Mouse (Mus musculus): ENCODE results near the gene Olfr586. TPM values are rescaled to one million over a fixed set of nuclear protein-coding genes. Genes with fewer than 3 reads are reported as not detected.

Olfr586 gene
- polyA plus RNA-seq, 2 experiments: not detected

- Histone ChIP-seq H3K36me3 (replicated peaks; ENCODE audit: control insufficient read depth, insufficient read depth, low read depth) (no peaks in the 10 kb centered on the region), H3K27me3 (ENCODE audit: control insufficient read depth, insufficient read depth, low read length) (no peaks in the 10 kb centered on the region), H3K4me2 (ENCODE audit: low read depth) (no peak within 1 kb of the TSS), H3K27ac (no peak within 1 kb of the TSS), H3K9me3 (ENCODE audit: control insufficient read depth, low read length) (no peaks in the 10 kb centered on the region), H3K4me3 (ENCODE audit: insufficient read depth in 1 of 2, low read depth in 2 of 2, low read length in 2 of 2) (no peak within 1 kb of the TSS), H3K4me1 (replicated peaks; ENCODE audit: control insufficient read depth in 2 of 2, insufficient read depth in 2 of 2, low read length in 1 of 2) (no peaks in the 10 kb centered on the region), H3K9ac (replicated peaks) (no peak within 1 kb of the TSS)
- ATAC-seq (ENCODE audit: insufficient read depth): no peak
- DNase-seq (ENCODE audit: low read depth in 3 of 3, low spot score in 3 of 3): no peak
- WGBS (ENCODE audit: insufficient replicate concordance): 72% methylated on average over 1 of the region's 1 CpGs
- no peak for TF ChIP-seq CTCF (IDR thresholded peaks at IDR 0.05; ENCODE audit: low read depth)
Measured at GRCm38 (mm10) chr7:103097420-103097819, 28.0 kb downstream of the Olfr586 start, which contains the start of gene Olfr585. Olfr585 (plus strand) TSS chr7:103097720.

- Histone ChIP-seq H3K36me3 (replicated peaks; ENCODE audit: control insufficient read depth, insufficient read depth, low read depth) (no peaks in the 10 kb centered on the region), H3K4me2 (ENCODE audit: low read depth) (no peak within 1 kb of the TSS), H3K9ac (replicated peaks) (no peak within 1 kb of the TSS), H3K9me3 (ENCODE audit: control insufficient read depth, low read length) (no peaks in the 10 kb centered on the region), H3K4me1 (replicated peaks; ENCODE audit: control insufficient read depth in 2 of 2, insufficient read depth in 2 of 2, low read length in 1 of 2) (no peaks in the 10 kb centered on the region), H3K4me3 (ENCODE audit: insufficient read depth in 1 of 2, low read depth in 2 of 2, low read length in 2 of 2) (no peak within 1 kb of the TSS), H3K27me3 (ENCODE audit: control insufficient read depth, insufficient read depth, low read length) (no peaks in the 10 kb centered on the region), H3K27ac (no peak within 1 kb of the TSS)
- no peak for DNase-seq (ENCODE audit: low read depth in 3 of 3, low spot score in 3 of 3)
- WGBS (ENCODE audit: insufficient replicate concordance): 63% methylated on average over 1 of the region's 1 CpGs
- no peak for ATAC-seq (ENCODE audit: insufficient read depth)
- TF ChIP-seq EP300 (IDR thresholded peaks at IDR 0.05; ENCODE audit: low read depth): no peak
- TF ChIP-seq CTCF (IDR thresholded peaks at IDR 0.05; ENCODE audit: low read depth): no peak
Measured at GRCm38 (mm10) chr7:103081585-103081984, 43.9 kb downstream of the Olfr586 start, which contains the start of gene Olfr584. Olfr584 (plus strand) TSS chr7:103081885.

Other genes starting within 250 kb of the Olfr586 start
- gene Olfr568, start 248.5 kb downstream of the Olfr586 start, polyA plus RNA-seq (2012; rRNA removed): not detected in 2 replicates
- gene Olfr568, start 248.5 kb downstream of the Olfr586 start, polyA plus RNA-seq (2014; fragmentation: Nextera tagmentation; extraction: Ambion mirVana): not detected in 2 replicates
- gene Olfr569, start 234.8 kb downstream of the Olfr586 start, polyA plus RNA-seq (2012; rRNA removed): not detected in 2 replicates
- not detected in 2 replicates for gene Olfr569, start 234.8 kb downstream of the Olfr586 start, polyA plus RNA-seq (2014; fragmentation: Nextera tagmentation; extraction: Ambion mirVana)
- not detected in 2 replicates for gene Olfr570, start 231.1 kb downstream of the Olfr586 start, polyA plus RNA-seq (2012; rRNA removed)
- gene Olfr570, start 231.1 kb downstream of the Olfr586 start, polyA plus RNA-seq (2014; fragmentation: Nextera tagmentation; extraction: Ambion mirVana): not detected in 2 replicates
- gene Olfr571, start 208.1 kb downstream of the Olfr586 start, polyA plus RNA-seq (2012; rRNA removed): not detected in 2 replicates
- gene Olfr571, start 208.1 kb downstream of the Olfr586 start, polyA plus RNA-seq (2014; fragmentation: Nextera tagmentation; extraction: Ambion mirVana): not detected in 2 replicates
- gene Olfr572, start 201.2 kb downstream of the Olfr586 start, polyA plus RNA-seq (2012; rRNA removed): not detected in 2 replicates
- gene Olfr572, start 201.2 kb downstream of the Olfr586 start, polyA plus RNA-seq (2014; fragmentation: Nextera tagmentation; extraction: Ambion mirVana): not detected in 2 replicates
- gene Olfr573-ps1, start 183.1 kb downstream of the Olfr586 start, polyA plus RNA-seq (2012; rRNA removed): not detected in 2 replicates
- not detected in 2 replicates for gene Olfr573-ps1, start 183.1 kb downstream of the Olfr586 start, polyA plus RNA-seq (2014; fragmentation: Nextera tagmentation; extraction: Ambion mirVana)
- gene Olfr574, start 177.2 kb downstream of the Olfr586 start, polyA plus RNA-seq (2012; rRNA removed): not detected in 2 replicates
- not detected in 2 replicates for gene Olfr574, start 177.2 kb downstream of the Olfr586 start, polyA plus RNA-seq (2014; fragmentation: Nextera tagmentation; extraction: Ambion mirVana)
- gene Olfr575, start 166.9 kb downstream of the Olfr586 start, polyA plus RNA-seq (2012; rRNA removed): 0.01 TPM in 1 of 2 replicates, not detected in the other
- gene Olfr575, start 166.9 kb downstream of the Olfr586 start, polyA plus RNA-seq (2014; fragmentation: Nextera tagmentation; extraction: Ambion mirVana): not detected in 2 replicates
- gene Olfr576, start 163.0 kb downstream of the Olfr586 start, polyA plus RNA-seq (2012; rRNA removed): not detected in 2 replicates
- not detected in 2 replicates for gene Olfr576, start 163.0 kb downstream of the Olfr586 start, polyA plus RNA-seq (2014; fragmentation: Nextera tagmentation; extraction: Ambion mirVana)
- gene Olfr577, start 149.7 kb downstream of the Olfr586 start, polyA plus RNA-seq (2012; rRNA removed): not detected in 2 replicates
- not detected in 2 replicates for gene Olfr577, start 149.7 kb downstream of the Olfr586 start, polyA plus RNA-seq (2014; fragmentation: Nextera tagmentation; extraction: Ambion mirVana)
- not detected in 2 replicates for gene Olfr578, start 136.3 kb downstream of the Olfr586 start, polyA plus RNA-seq (2012; rRNA removed)
- gene Olfr578, start 136.3 kb downstream of the Olfr586 start, polyA plus RNA-seq (2014; fragmentation: Nextera tagmentation; extraction: Ambion mirVana): not detected in 2 replicates
- gene Olfr582, start 87.6 kb downstream of the Olfr586 start, polyA plus RNA-seq (2012; rRNA removed): not detected in 2 replicates
- gene Olfr582, start 87.6 kb downstream of the Olfr586 start, polyA plus RNA-seq (2014; fragmentation: Nextera tagmentation; extraction: Ambion mirVana): not detected in 2 replicates
- gene Olfr583, start 74.3 kb downstream of the Olfr586 start, polyA plus RNA-seq (2012; rRNA removed): not detected in 2 replicates
- not detected in 2 replicates for gene Olfr583, start 74.3 kb downstream of the Olfr586 start, polyA plus RNA-seq (2014; fragmentation: Nextera tagmentation; extraction: Ambion mirVana)
- gene Olfr584, start 43.8 kb downstream of the Olfr586 start, polyA plus RNA-seq (2012; rRNA removed): not detected in 2 replicates
- not detected in 2 replicates for gene Olfr584, start 43.8 kb downstream of the Olfr586 start, polyA plus RNA-seq (2014; fragmentation: Nextera tagmentation; extraction: Ambion mirVana)
- not detected in 2 replicates for gene Olfr585, start 27.9 kb downstream of the Olfr586 start, polyA plus RNA-seq (2012; rRNA removed)
- gene Olfr585, start 27.9 kb downstream of the Olfr586 start, polyA plus RNA-seq (2014; fragmentation: Nextera tagmentation; extraction: Ambion mirVana): not detected in 2 replicates
- gene Olfr588-ps1, start 15.2 kb upstream of the Olfr586 start, polyA plus RNA-seq (2012; rRNA removed): not detected in 2 replicates
- gene Olfr588-ps1, start 15.2 kb upstream of the Olfr586 start, polyA plus RNA-seq (2014; fragmentation: Nextera tagmentation; extraction: Ambion mirVana): not detected in 2 replicates
- not detected in 2 replicates for gene Olfr589, start 30.7 kb upstream of the Olfr586 start, polyA plus RNA-seq (2012; rRNA removed)
- not detected in 2 replicates for gene Olfr589, start 30.7 kb upstream of the Olfr586 start, polyA plus RNA-seq (2014; fragmentation: Nextera tagmentation; extraction: Ambion mirVana)
- gene Olfr591, start 52.7 kb upstream of the Olfr586 start, polyA plus RNA-seq (2012; rRNA removed): not detected in 2 replicates
- gene Olfr591, start 52.7 kb upstream of the Olfr586 start, polyA plus RNA-seq (2014; fragmentation: Nextera tagmentation; extraction: Ambion mirVana): not detected in 2 replicates
- gene Olfr592, start 59.2 kb upstream of the Olfr586 start, polyA plus RNA-seq (2012; rRNA removed): not detected in 2 replicates
- gene Olfr592, start 59.2 kb upstream of the Olfr586 start, polyA plus RNA-seq (2014; fragmentation: Nextera tagmentation; extraction: Ambion mirVana): not detected in 2 replicates
- not detected in 2 replicates for gene Olfr593, start 86.2 kb upstream of the Olfr586 start, polyA plus RNA-seq (2012; rRNA removed)
- gene Olfr593, start 86.2 kb upstream of the Olfr586 start, polyA plus RNA-seq (2014; fragmentation: Nextera tagmentation; extraction: Ambion mirVana): not detected in 2 replicates
- gene Olfr594, start 91.4 kb upstream of the Olfr586 start, polyA plus RNA-seq (2012; rRNA removed): not detected in 2 replicates
- gene Olfr594, start 91.4 kb upstream of the Olfr586 start, polyA plus RNA-seq (2014; fragmentation: Nextera tagmentation; extraction: Ambion mirVana): not detected in 2 replicates
- not detected in 2 replicates for gene Usp17ld, start 126.9 kb upstream of the Olfr586 start, polyA plus RNA-seq (2012; rRNA removed)
- 0.05 TPM in 1 of 2 replicates, not detected in the other for gene Usp17ld, start 126.9 kb upstream of the Olfr586 start, polyA plus RNA-seq (2014; fragmentation: Nextera tagmentation; extraction: Ambion mirVana)
- not detected in 2 replicates for gene Olfr596, start 180.0 kb upstream of the Olfr586 start, polyA plus RNA-seq (2012; rRNA removed)
- gene Olfr596, start 180.0 kb upstream of the Olfr586 start, polyA plus RNA-seq (2014; fragmentation: Nextera tagmentation; extraction: Ambion mirVana): not detected in 2 replicates
- gene Olfr597, start 190.7 kb upstream of the Olfr586 start, polyA plus RNA-seq (2012; rRNA removed): not detected in 2 replicates
- gene Olfr597, start 190.7 kb upstream of the Olfr586 start, polyA plus RNA-seq (2014; fragmentation: Nextera tagmentation; extraction: Ambion mirVana): not detected in 2 replicates
- not detected in 2 replicates for gene Olfr598, start 197.9 kb upstream of the Olfr586 start, polyA plus RNA-seq (2012; rRNA removed)
- gene Olfr598, start 197.9 kb upstream of the Olfr586 start, polyA plus RNA-seq (2014; fragmentation: Nextera tagmentation; extraction: Ambion mirVana): not detected in 2 replicates
- not detected in 2 replicates for gene Olfr599, start 210.3 kb upstream of the Olfr586 start, polyA plus RNA-seq (2012; rRNA removed)
- gene Olfr599, start 210.3 kb upstream of the Olfr586 start, polyA plus RNA-seq (2014; fragmentation: Nextera tagmentation; extraction: Ambion mirVana): not detected in 2 replicates
- not detected in 2 replicates for gene Olfr600, start 224.0 kb upstream of the Olfr586 start, polyA plus RNA-seq (2012; rRNA removed)
- not detected in 2 replicates for gene Olfr600, start 224.0 kb upstream of the Olfr586 start, polyA plus RNA-seq (2014; fragmentation: Nextera tagmentation; extraction: Ambion mirVana)
- gene Olfr601, start 237.0 kb upstream of the Olfr586 start, polyA plus RNA-seq (2012; rRNA removed): not detected in 2 replicates
- not detected in 2 replicates for gene Olfr601, start 237.0 kb upstream of the Olfr586 start, polyA plus RNA-seq (2014; fragmentation: Nextera tagmentation; extraction: Ambion mirVana)